Mouse (Mus musculus) limb, embryonic 11.5 days (tissue): ENCODE measurements around the gene Fam19a2. TPM values are rescaled to one million over a fixed set of nuclear protein-coding genes. Genes with fewer than 3 reads are reported as not detected.

ENCODE experiments used
- ATAC-seq: fragments of 200-750 bp; cut with Nextera tagmentation; 2 replicates; pipeline ENCODE4 v1.8.0; 2017; ENCODE audit warnings: low read depth; ENCODE audit not compliant: insufficient number of reproducible peaks, low FRiP score, low TSS enrichment
- DNase-seq: peaks from one replicate; pipeline ENCODE4 v3.0.0-alpha.2; 2015; ENCODE audit warnings: low spot score
- H3K27ac ChIP-seq: fragments of 300-500 bp; sonication (generic); replicated peaks from 2 replicates; pipeline ENCODE4 v1.5.1; 2014; ENCODE audit warnings: low read depth, mild to moderate bottlenecking, low read length
- H3K27me3 ChIP-seq: fragments of 300-500 bp; sonication (generic); 2 replicates; pipeline ENCODE4 v1.6.1; 2014; ENCODE audit warnings: mild to moderate bottlenecking, low read length, mixed read lengths; ENCODE audit not compliant: control insufficient read depth, insufficient read depth
- H3K36me3 ChIP-seq: fragments of 300-500 bp; sonication (generic); 2 replicates; pipeline ENCODE4 v1.6.1; 2014; ENCODE audit warnings: mild to moderate bottlenecking, low read length, moderate library complexity, mixed read lengths; ENCODE audit not compliant: control insufficient read depth, insufficient read depth
- H3K4me1 ChIP-seq: fragments of 300-500 bp; sonication (generic); 2 replicates; pipeline ENCODE4 v1.6.1; 2014; ENCODE audit warnings: low read length, mixed read lengths; ENCODE audit not compliant: control insufficient read depth, insufficient read depth
- H3K4me2 ChIP-seq: fragments of 300-500 bp; sonication (generic); 2 replicates; pipeline ENCODE4 v1.6.1; 2014; ENCODE audit warnings: low read depth, mild to moderate bottlenecking, moderate library complexity; ENCODE audit not compliant: severe bottlenecking
- H3K4me3 ChIP-seq: fragments of 300-500 bp; sonication (generic); 2 replicates; pipeline ENCODE4 v1.5.1; 2014; ENCODE audit warnings: low read depth, low read length
- H3K9ac ChIP-seq: fragments of 300-500 bp; sonication (generic); 2 replicates; pipeline ENCODE4 v1.6.1; 2014; ENCODE audit warnings: mild to moderate bottlenecking, low read length
- H3K9me3 ChIP-seq: fragments of 300-500 bp; sonication (generic); 2 replicates; pipeline ENCODE4 v1.6.1; 2016; ENCODE audit warnings: low read length; ENCODE audit not compliant: control insufficient read depth
- WGBS: fragments of 180-500 bp; shearing (Covaris S2); extraction: QIAGEN DNeasy Blood & Tissue Kit; methylation state at CpG from one replicate; pipeline ENCODE4 v1.1.7; 2014; 5-methylcytosine and 5-hydroxymethylcytosine counted together
- polyA plus RNA-seq: library from polyadenylated mRNA; unstranded; fragments of >200 nt; fragmentation: Nextera tagmentation; extraction: Ambion mirVana; gene quantifications from 2 replicates; pipeline ENCODE4 v1.2.1, GENCODE M21; 2014

Fam19a2 gene
- polyA plus RNA-seq, 1 experiment from 2014 or later = 2.5 TPM

- no peak overlapping the region for H3K27ac ChIP-seq
- H3K4me1 ChIP-seq = no peaks in the 10 kb centered on the region
- H3K4me2 ChIP-seq = no peak overlapping the region
- no peaks in the 10 kb centered on the region for H3K9me3 ChIP-seq
- no peak overlapping the region for H3K4me3 ChIP-seq
- 69% methylated on average over 4 of the region's 4 CpGs for WGBS
- DNase-seq (no peak), ATAC-seq (no peak)
- H3K9ac ChIP-seq = no peak overlapping the region
- H3K36me3 ChIP-seq = no peaks in the 10 kb centered on the region
- no peaks in the 10 kb centered on the region for H3K27me3 ChIP-seq
Observed at GRCm38 (mm10) chr10:123437576-123437975, 173.8 kb downstream of the Fam19a2 start.

- DNase-seq = no peak
- Histone ChIP-seq H3K27me3 (no peaks in the 10 kb centered on the region), H3K4me1 (no peaks in the 10 kb centered on the region), H3K9ac (no peak overlapping the region), H3K36me3 (no peaks in the 10 kb centered on the region), H3K4me3 (no peak overlapping the region), H3K27ac (no peak overlapping the region), H3K4me2 (no peak overlapping the region), H3K9me3 (no peaks in the 10 kb centered on the region)
- 76% methylated on average over 1 of the region's 1 CpGs for WGBS
- no peak for ATAC-seq
Observed at GRCm38 (mm10) chr10:123456800-123457199, 193.0 kb downstream of the Fam19a2 start.

- no peak overlapping the region for H3K27ac ChIP-seq
- 68% methylated on average over 5 of the region's 5 CpGs for WGBS
- no peaks in the 10 kb centered on the region for H3K27me3 ChIP-seq
- DNase-seq (no peak), ATAC-seq (no peak)
- H3K4me2 ChIP-seq = no peak overlapping the region
- H3K4me3 ChIP-seq = no peak overlapping the region
- H3K36me3 ChIP-seq = no peaks in the 10 kb centered on the region
- no peak overlapping the region for H3K9ac ChIP-seq
- H3K9me3 ChIP-seq = no peaks in the 10 kb centered on the region
- no peaks in the 10 kb centered on the region for H3K4me1 ChIP-seq
Observed at GRCm38 (mm10) chr10:123460466-123460865, 196.7 kb downstream of the Fam19a2 start.

GRCm38 (mm10) chr10:123462305-123462704 lies 198.5 kb downstream of the Fam19a2 start:
- H3K4me1 ChIP-seq = no peaks in the 10 kb centered on the region
- no peaks in the 10 kb centered on the region for H3K36me3 ChIP-seq
- ATAC-seq = no peak
- no peak overlapping the region for H3K27ac ChIP-seq
- no peak overlapping the region for H3K4me3 ChIP-seq
- DNase-seq = no peak
- H3K27me3 ChIP-seq = no peaks in the 10 kb centered on the region
- H3K9me3 ChIP-seq = no peaks in the 10 kb centered on the region
- H3K4me2 ChIP-seq = no peak overlapping the region
- WGBS = 95% methylated on average over 3 of the region's 3 CpGs
- H3K9ac ChIP-seq = no peak overlapping the region

GRCm38 (mm10) chr10:123514749-123515148 lies 251.0 kb downstream of the Fam19a2 start:
- no peak overlapping the region for H3K4me2 ChIP-seq
- H3K4me3 ChIP-seq = no peak overlapping the region
- no peaks in the 10 kb centered on the region for H3K4me1 ChIP-seq
- 85% methylated on average over 3 of the region's 3 CpGs for WGBS
- ATAC-seq (no peak), DNase-seq (no peak)
- no peak overlapping the region for H3K9ac ChIP-seq
- no peaks in the 10 kb centered on the region for H3K36me3 ChIP-seq
- H3K27ac ChIP-seq = no peak overlapping the region
- H3K9me3 ChIP-seq = no peaks in the 10 kb centered on the region
- no peaks in the 10 kb centered on the region for H3K27me3 ChIP-seq

GRCm38 (mm10) chr10:123520613-123521012 lies 256.8 kb downstream of the Fam19a2 start:
- H3K4me2 ChIP-seq = no peak overlapping the region
- H3K36me3 ChIP-seq = no peaks in the 10 kb centered on the region
- no peaks in the 10 kb centered on the region for H3K27me3 ChIP-seq
- ATAC-seq = no peak
- no peak overlapping the region for H3K27ac ChIP-seq
- H3K4me3 ChIP-seq = no peak overlapping the region
- WGBS = 85% methylated on average over 2 of the region's 2 CpGs
- H3K9ac ChIP-seq = no peak overlapping the region
- H3K4me1 ChIP-seq = no peaks in the 10 kb centered on the region
- DNase-seq = no peak
- H3K9me3 ChIP-seq = no peaks in the 10 kb centered on the region

GRCm38 (mm10) chr10:123521203-123521602 lies 257.4 kb downstream of the Fam19a2 start:
- 94% methylated on average over 6 of the region's 6 CpGs for WGBS
- ATAC-seq (no peak), DNase-seq (no peak)
- Histone ChIP-seq H3K27me3 (no peaks in the 10 kb centered on the region), H3K4me2 (no peak overlapping the region), H3K9me3 (no peaks in the 10 kb centered on the region), H3K4me1 (no peaks in the 10 kb centered on the region), H3K9ac (no peak overlapping the region), H3K36me3 (no peaks in the 10 kb centered on the region), H3K4me3 (no peak overlapping the region), H3K27ac (no peak overlapping the region)

GRCm38 (mm10) chr10:123525424-123525823 lies 261.6 kb downstream of the Fam19a2 start:
- Histone ChIP-seq H3K9me3 (no peaks in the 10 kb centered on the region), H3K27me3 (no peaks in the 10 kb centered on the region), H3K4me1 (no peaks in the 10 kb centered on the region), H3K9ac (no peak overlapping the region), H3K4me3 (no peak overlapping the region), H3K36me3 (no peaks in the 10 kb centered on the region), H3K27ac (no peak overlapping the region), H3K4me2 (no peak overlapping the region)
- WGBS = 74% methylated on average over 5 of the region's 5 CpGs
- DNase-seq (no peak), ATAC-seq (no peak)

GRCm38 (mm10) chr10:123526059-123526458 lies 262.3 kb downstream of the Fam19a2 start:
- no peak overlapping the region for H3K9ac ChIP-seq
- no peaks in the 10 kb centered on the region for H3K36me3 ChIP-seq
- H3K4me2 ChIP-seq = no peak overlapping the region
- H3K27me3 ChIP-seq = no peaks in the 10 kb centered on the region
- WGBS = 69% methylated on average over 3 of the region's 3 CpGs
- no peaks in the 10 kb centered on the region for H3K4me1 ChIP-seq
- no peak for ATAC-seq
- DNase-seq = no peak
- no peak overlapping the region for H3K27ac ChIP-seq
- no peaks in the 10 kb centered on the region for H3K9me3 ChIP-seq
- H3K4me3 ChIP-seq = no peak overlapping the region
